Comparison of ENCODE assay signal across 8 mouse cellular contexts in genomic region chr1:91250415-91251147, GRCm38 (mm10). TPM values are rescaled to one million over a fixed set of nuclear protein-coding genes. Genes with fewer than 3 reads are reported as not detected.
DNase-seq lines count a peak whose midpoint lies in the region; ATAC-seq and TF ChIP-seq lines count a peak whose summit lies in the region.

No protein-coding gene starts in this region.

- peak overlapping the region; percentile 79 for H3K4me2 ChIP-seq in forebrain, embryonic 13.5 days
- H3K4me2 ChIP-seq in hindbrain, embryonic 16.5 days (ENCODE audit: low read length), result peak overlapping the region; percentile 83
- H3K4me2 ChIP-seq in liver, embryonic 16.5 days (ENCODE audit: low read depth, low read length), result peak overlapping the region; percentile 73

- H3K9me3 ChIP-seq in forebrain, embryonic 13.5 days (replicated peaks), result no peaks in the 10 kb centered on the region
- no peaks in the 10 kb centered on the region for H3K9me3 ChIP-seq in hindbrain, embryonic 16.5 days (ENCODE audit: control insufficient read depth, low read length)
- H3K9me3 ChIP-seq in liver, embryonic 16.5 days (replicated peaks; ENCODE audit: control insufficient read depth, low read length), result no peaks in the 10 kb centered on the region

- peak overlapping the region; percentile 95 for H3K4me3 ChIP-seq in bone marrow macrophage, adult 2 months (ENCODE audit: insufficient read depth, low read length)
- H3K4me3 ChIP-seq in forebrain, embryonic 13.5 days, result peak overlapping the region; percentile 93
- H3K4me3 ChIP-seq in hindbrain, embryonic 16.5 days (ENCODE audit: low read length), result peak overlapping the region; percentile 90
- peak overlapping the region; percentile 98 for H3K4me3 ChIP-seq in liver, embryonic 16.5 days (ENCODE audit: low read depth, low read length)

- DNase-seq in lung, adult 18-20 months, result peak; percentile 24 to 33
- no peak for DNase-seq in lung, postnatal 14 days
- peak; percentile 11 for DNase-seq in retina, postnatal 1 day
- DNase-seq in frontal cortex, adult 2 months (ENCODE audit: extremely low spot score in 1 of 2, low spot score in 1 of 2), result no peak

- WGBS in forebrain, embryonic 13.5 days, result under 1% methylated on average over 57 of the region's 70 CpGs
- under 1% methylated on average over 64 of the region's 70 CpGs for WGBS in hindbrain, embryonic 16.5 days
- under 1% methylated on average over 64 of the region's 70 CpGs for WGBS in liver, embryonic 16.5 days (ENCODE audit: insufficient replicate concordance)

- H3K36me3 ChIP-seq in forebrain, embryonic 13.5 days (ENCODE audit: poor library complexity, severe bottlenecking), result peaks cover 6% of the 10 kb centered on the region; the same call in 1 of the 2 replicates
- no peaks in the 10 kb centered on the region for H3K36me3 ChIP-seq in hindbrain, embryonic 16.5 days (ENCODE audit: control insufficient read depth, insufficient read depth, low read length)
- H3K36me3 ChIP-seq in liver, embryonic 16.5 days (ENCODE audit: control insufficient read depth, insufficient read depth), result peaks cover 5% of the 10 kb centered on the region; the same call in 1 of the 2 replicates

- H3K4me1 ChIP-seq in bone marrow macrophage, adult 2 months (ENCODE audit: control insufficient read depth, insufficient read depth, low read length), result peaks cover 39% of the 10 kb centered on the region
- peaks cover 23% of the 10 kb centered on the region for H3K4me1 ChIP-seq in forebrain, embryonic 13.5 days
- H3K4me1 ChIP-seq in hindbrain, embryonic 16.5 days (ENCODE audit: control insufficient read depth, insufficient read depth, low read depth, low read length), result peaks cover 21% of the 10 kb centered on the region
- H3K4me1 ChIP-seq in liver, embryonic 16.5 days (ENCODE audit: control insufficient read depth, low read depth, low read length), result peaks cover 50% of the 10 kb centered on the region

- peak; percentile 54 for ATAC-seq in forebrain, embryonic 13.5 days
- ATAC-seq in hindbrain, embryonic 16.5 days, result no peak
- ATAC-seq in liver, embryonic 16.5 days (ENCODE audit: low read depth), result peak; percentile 25

- H3K27me3 ChIP-seq in forebrain, embryonic 13.5 days, result no peaks in the 10 kb centered on the region
- H3K27me3 ChIP-seq in hindbrain, embryonic 16.5 days (replicated peaks; ENCODE audit: control insufficient read depth, insufficient read depth, low read length), result no peaks in the 10 kb centered on the region
- no peaks in the 10 kb centered on the region for H3K27me3 ChIP-seq in liver, embryonic 16.5 days (ENCODE audit: control insufficient read depth, insufficient read depth, low read depth, low read length)

- TF ChIP-seq CTCF in bone marrow macrophage, adult 2 months (IDR thresholded peaks at IDR 0.05; ENCODE audit: low read depth, low read length), result no peak

- peak overlapping the region; percentile 81 for H3K27ac ChIP-seq in bone marrow macrophage, adult 2 months (ENCODE audit: insufficient read depth, low read depth, low read length)
- peak overlapping the region; percentile 80 for H3K27ac ChIP-seq in forebrain, embryonic 13.5 days
- H3K27ac ChIP-seq in hindbrain, embryonic 16.5 days (ENCODE audit: low read depth, low read length), result peak overlapping the region; percentile 89
- peak overlapping the region; percentile 92 for H3K27ac ChIP-seq in liver, embryonic 16.5 days (ENCODE audit: low read length)

- H3K9ac ChIP-seq in forebrain, embryonic 13.5 days, result peak overlapping the region; percentile 96
- peak overlapping the region; percentile 89 for H3K9ac ChIP-seq in hindbrain, embryonic 16.5 days (ENCODE audit: low read depth, low read length)
- peak overlapping the region; percentile 96 for H3K9ac ChIP-seq in liver, embryonic 16.5 days (ENCODE audit: low read depth, low read length)

- no peak for TF ChIP-seq POLR2A in bone marrow macrophage, adult 2 months (IDR thresholded peaks at IDR 0.05; ENCODE audit: borderline replicate concordance, low read depth, low read length)

RNA-seq across cellular contexts. Expression of gene Ube2f, which starts 0.5 kb away (rescaled TPM):
- 86.4 and 92.4 TPM in 2 replicates for polyA plus RNA-seq in bone marrow macrophage, adult 2 months (2012; ENCODE audit: insufficient read depth, insufficient read length, missing spikeins)
- polyA plus RNA-seq in forebrain, embryonic 13.5 days (2015; fragmentation: Nextera tagmentation; extraction: Ambion mirVana), result 81.3 and 82.6 TPM in 2 replicates
- 59.2 and 60.1 TPM in 2 replicates for polyA plus RNA-seq in hindbrain, embryonic 16.5 days (2015; fragmentation: Nextera tagmentation; extraction: Ambion mirVana)
- polyA plus RNA-seq in liver, embryonic 16.5 days (2015; fragmentation: Nextera tagmentation; extraction: Ambion mirVana), result 66.3 and 69.0 TPM in 2 replicates
- 60.1 and 62.1 TPM in 2 replicates for polyA plus RNA-seq in frontal cortex, adult 2 months (2012; rRNA removed)

RNA-seq across cellular contexts. Expression of gene Scly, which starts 47.6 kb away (rescaled TPM):
- polyA plus RNA-seq in bone marrow macrophage, adult 2 months (2012; ENCODE audit: insufficient read depth, insufficient read length, missing spikeins), result 19.2 and 22.6 TPM in 2 replicates
- polyA plus RNA-seq in forebrain, embryonic 13.5 days (2015; fragmentation: Nextera tagmentation; extraction: Ambion mirVana), result 10.0 and 10.9 TPM in 2 replicates
- 14.7 and 15.0 TPM in 2 replicates for polyA plus RNA-seq in hindbrain, embryonic 16.5 days (2015; fragmentation: Nextera tagmentation; extraction: Ambion mirVana)
- polyA plus RNA-seq in liver, embryonic 16.5 days (2015; fragmentation: Nextera tagmentation; extraction: Ambion mirVana), result 29.6 and 33.4 TPM in 2 replicates
- 19.6 and 20.0 TPM in 2 replicates for polyA plus RNA-seq in frontal cortex, adult 2 months (2012; rRNA removed)

Comparison
In these comparisons a context has a peak if more than half of its experiments do, and no peak if none do; other contexts are left out.
1. DNase-seq: peak in lung, adult 18-20 months (2 of 2) and retina, postnatal 1 day (single experiment); none in lung, postnatal 14 days (single experiment) and frontal cortex, adult 2 months (0 of 2).
2. Peak in every context shown above with its lines, with median percentiles within 50 percentile points of each other: H3K27ac ChIP-seq, H3K4me3 ChIP-seq, H3K4me2 ChIP-seq and H3K9ac ChIP-seq.